Mouse (Mus musculus) 416B (cell line): Measurements from ENCODE around the gene Reck.

Experiments
- DNase-seq: peaks from one replicate; pipeline ENCODE4 v3.0.0; 2011; ENCODE audit warnings: low read depth

The Reck gene

DNA sequence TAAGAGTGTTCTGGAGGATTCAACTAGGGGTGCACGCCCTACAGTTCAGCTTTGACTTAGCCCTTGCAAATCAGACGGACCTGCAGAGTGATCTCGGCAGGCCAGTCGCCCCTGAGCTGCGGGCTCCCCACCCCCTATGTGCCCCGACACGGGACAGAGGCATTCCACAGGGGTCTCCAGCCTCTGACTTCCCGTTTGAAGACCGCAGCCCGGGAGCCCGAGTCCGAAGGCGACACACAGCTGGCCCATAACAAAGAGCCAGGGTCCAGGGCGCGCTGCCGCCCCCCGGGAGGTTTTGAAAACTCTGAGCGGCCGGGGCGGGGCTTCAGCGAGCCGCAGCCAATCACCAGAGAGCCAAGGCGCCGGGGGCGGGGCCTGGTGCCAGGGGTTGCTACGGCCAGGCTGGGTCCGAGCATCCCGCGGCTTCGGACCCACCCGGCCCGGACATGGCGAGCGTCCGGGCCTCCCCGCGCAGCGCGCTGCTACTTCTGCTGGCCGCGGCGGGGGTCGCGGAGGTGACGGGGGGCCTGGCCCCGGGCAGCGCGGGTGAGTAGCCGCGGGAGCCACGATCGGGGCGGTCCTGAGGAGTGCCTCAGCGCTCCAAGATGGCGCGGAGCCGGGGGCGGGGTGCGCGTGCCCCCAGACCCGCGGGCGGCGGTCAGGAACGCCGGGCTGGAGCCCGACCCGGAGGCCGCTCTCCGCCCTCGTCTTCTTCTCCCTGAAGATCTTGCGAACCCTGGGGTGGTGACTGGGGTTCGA lies at the start of gene Reck:
Gene Reck, plus strand, starts transcription at position 371 of the 759 bp plus-strand sequence.
- DNase-seq: no peak

DNA sequence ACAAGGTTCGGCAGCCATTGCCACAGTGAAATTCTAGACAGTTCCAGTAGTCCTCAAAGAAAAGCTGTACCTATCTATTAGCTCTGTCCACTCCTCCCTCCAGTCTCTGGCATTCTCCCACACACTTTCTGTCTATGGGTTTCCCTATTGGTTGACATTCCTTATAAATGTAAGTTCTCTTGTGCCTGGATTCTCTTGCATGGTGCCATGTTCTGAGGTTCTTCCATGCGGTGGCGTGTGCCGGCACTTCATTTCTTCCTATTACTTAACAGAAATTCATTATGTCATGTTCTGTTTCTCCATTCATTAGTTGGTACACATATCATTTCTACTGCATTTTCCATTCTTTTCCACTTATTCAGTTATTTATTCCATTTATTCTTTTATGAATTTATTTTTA lies 46.5 kb upstream of the Reck start:
- no peak for DNase-seq

- DNase-seq: peak; percentile 18
These were observed 43.3 kb upstream of the Reck start for GRCm38 (mm10) chr4:43832031-43832430.

DNA sequence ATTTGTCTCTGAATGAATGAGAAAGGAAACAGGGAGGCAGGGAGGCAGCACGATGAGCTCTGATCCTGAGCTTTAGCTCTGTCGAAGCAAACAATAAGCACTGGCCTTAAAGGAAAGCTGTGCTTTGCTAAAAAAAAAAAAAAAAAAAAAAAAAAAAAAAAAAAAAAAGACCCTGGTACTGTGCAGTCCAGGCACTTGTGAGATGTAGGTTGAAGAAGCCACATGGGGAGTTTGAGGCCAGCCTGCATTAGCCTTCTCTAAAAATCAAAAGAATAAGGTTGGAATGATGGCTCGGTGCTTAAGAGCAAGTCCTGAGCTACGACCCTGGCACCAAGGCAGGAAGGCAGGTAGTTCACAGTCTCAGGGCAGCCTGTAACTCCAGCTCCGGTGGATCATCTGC lies 41.6 kb upstream of the Reck start:
- DNase-seq: no peak

DNA sequence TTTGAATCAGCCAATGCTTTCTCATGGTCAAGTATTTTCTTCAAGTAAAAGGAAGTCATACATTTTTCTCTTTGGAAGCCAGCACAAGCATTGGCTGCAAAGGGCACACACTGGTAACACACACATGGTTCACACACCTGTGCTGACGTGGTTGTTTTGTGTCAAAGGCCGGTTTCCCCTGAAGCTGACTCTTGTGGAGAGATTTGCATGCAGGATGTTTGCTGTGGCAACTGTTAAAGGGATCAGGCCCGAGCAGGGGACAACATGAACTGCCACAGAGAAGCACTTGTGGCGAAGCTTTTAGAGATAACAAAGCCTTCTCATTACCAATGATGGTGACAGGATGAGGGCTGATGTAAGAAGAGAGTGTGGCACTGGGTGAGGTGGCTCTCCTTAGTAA lies 40.6 kb upstream of the Reck start:
- no peak for DNase-seq

DNA sequence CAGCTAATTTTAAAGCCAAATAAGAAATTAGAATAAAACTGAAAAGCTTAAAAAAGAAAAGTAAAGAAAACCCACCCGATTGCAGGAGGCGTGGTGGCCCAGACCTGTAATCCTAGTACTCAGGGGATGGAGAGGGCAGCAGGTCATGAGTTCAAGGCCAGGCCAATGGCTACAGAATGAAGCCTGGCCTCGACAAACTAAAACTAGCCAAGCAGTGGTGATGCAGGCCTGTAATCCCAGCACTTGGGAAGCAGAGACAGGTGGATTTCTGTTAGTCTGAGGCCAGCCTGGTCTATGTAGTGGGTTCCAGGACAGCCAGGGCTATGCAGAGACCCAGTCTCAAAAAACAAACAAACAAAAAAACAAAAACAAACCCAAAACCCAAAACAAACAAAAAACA lies 37.0 kb upstream of the Reck start:
- no peak for DNase-seq

GRCm38 (mm10) chr4:43840101-43840500 lies 35.2 kb upstream of the Reck start, which contains the start of gene Olfr157:
Gene Olfr157, minus strand, starts transcription at chr4:43840201.
- no peak for DNase-seq

- DNase-seq: no peak
These were observed 24.1 kb upstream of the Reck start, which contains the start of gene Olfr155 for GRCm38 (mm10) chr4:43851265-43851664. Gene Olfr155, plus strand, starts transcription at chr4:43851565.

DNA sequence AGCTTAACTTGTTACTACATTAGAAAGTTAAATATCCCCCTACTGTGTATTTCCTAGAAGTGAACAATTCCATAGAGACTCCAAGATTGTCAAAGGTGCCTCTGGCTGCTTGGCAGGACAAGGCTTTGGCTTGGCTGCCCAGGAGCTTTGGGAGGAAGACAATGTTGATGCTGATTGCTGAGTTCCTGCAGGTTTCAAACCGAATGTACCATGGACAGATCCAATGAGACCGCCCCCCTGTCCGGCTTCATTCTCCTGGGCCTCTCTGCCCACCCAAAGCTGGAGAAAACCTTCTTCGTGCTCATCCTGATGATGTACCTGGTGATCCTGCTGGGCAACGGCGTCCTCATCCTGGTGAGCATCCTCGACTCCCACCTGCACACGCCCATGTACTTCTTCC lies 21.2 kb upstream of the Reck start:
- no peak for DNase-seq

DNA sequence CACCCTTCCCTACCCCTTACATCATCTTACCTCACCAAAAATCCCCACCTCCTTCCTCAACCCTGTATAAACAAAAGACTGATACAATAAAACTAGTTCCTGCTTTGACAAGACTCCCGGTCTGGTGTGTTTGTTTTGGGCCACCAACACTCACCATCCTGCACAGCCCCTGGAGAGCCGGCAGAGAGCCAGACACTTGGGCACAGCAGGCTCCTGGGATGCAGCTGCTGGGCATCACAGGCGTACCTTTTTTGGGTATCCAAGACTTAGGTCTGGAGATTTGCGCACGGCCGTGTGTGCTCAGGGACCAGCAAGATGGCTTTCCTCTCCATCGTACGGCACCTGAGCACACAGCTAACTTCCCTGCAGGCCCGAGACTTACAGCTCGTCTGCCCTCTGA lies 15.4 kb upstream of the Reck start:
- no peak for DNase-seq

GRCm38 (mm10) chr4:43860744-43861519 lies 14.4 kb upstream of the Reck start:
- peak; percentile 58 for DNase-seq

- DNase-seq: peak; percentile 21
These were observed 12.0 kb upstream of the Reck start for GRCm38 (mm10) chr4:43863298-43863697.

- DNase-seq: no peak
These were observed 5.5 kb upstream of the Reck start for GRCm38 (mm10) chr4:43869821-43870220.

- DNase-seq: no peak
These were observed 829 bp upstream of the Reck start for GRCm38 (mm10) chr4:43874501-43874900.

DNA sequence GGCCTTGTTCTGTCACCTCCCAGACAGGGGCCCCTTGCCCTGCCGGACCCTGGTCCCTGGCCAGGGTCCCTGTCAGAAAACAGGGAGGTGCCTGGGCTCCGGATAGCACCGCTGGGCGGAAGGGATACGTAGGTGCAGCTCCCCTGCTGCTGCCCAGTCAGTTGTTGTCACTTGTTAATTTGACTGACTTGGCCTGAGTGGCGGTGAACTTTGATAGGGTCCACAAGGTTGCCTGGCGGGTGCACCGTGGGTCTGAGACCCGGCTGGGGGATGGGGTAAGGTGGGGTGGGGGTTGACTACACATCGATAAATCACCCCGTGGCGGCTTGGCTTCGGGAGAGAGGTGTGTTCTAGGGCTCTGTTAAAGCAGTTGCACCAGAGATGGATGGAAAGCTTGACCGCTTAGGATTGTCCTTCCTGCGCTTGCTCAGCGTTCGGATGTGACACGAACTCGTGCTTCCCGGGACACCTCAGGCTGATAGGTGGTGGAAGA lies 635 bp downstream of the Reck start:
- DNase-seq: no peak

- DNase-seq: no peak
These were observed 1.9 kb downstream of the Reck start for GRCm38 (mm10) chr4:43877230-43877629.

DNA sequence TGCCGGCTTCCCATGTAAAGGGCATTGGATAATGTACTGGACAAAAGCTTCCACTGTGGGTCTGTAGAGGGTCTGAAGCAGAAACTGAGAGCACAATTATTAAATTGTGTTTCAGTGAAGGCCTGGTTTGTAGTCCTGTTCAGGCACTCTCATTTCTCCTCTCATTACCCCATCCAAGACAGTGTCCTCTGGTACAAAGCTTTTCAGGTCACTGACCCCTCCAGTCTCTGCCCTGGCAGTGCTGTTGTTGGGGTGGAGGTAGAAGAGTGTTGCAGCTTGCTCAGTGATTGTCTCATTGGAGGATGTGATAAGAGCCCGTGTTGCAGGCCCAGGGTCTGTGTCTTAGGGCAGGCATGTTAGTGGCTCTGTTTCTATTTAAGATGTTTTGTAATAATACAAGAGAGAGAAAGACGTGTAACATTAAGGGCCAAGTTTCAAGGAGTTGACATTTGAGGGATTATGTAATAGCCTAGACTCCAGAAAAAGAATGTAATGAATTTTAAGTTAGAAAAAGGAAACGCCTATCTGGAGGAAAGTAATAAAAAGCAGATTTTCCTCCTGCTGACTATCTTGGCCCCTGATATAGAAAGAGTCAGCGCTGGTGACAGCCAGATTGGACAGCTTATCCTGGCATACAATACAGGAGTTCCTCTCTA lies 2.9 kb downstream of the Reck start:
- DNase-seq: no peak

DNA sequence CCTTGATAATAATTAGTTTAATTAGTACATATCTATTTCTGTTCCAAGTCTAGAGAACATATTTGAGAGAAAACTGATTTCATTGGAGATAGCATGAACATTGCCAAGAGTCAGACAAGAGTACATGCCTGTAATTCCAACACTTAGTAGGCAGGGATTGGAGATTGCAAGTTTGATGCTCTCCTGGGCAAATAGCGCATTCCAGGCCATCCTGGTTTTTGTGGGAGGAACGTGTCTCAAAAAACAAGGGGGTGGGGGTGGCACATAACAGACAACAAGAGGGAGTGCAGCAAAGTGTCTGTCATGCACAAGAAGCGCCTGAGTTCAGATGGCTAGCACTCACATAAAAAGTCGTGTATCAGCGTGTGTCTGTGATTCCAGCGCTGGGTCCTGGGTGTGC lies 4.2 kb downstream of the Reck start:
- no peak for DNase-seq

DNA sequence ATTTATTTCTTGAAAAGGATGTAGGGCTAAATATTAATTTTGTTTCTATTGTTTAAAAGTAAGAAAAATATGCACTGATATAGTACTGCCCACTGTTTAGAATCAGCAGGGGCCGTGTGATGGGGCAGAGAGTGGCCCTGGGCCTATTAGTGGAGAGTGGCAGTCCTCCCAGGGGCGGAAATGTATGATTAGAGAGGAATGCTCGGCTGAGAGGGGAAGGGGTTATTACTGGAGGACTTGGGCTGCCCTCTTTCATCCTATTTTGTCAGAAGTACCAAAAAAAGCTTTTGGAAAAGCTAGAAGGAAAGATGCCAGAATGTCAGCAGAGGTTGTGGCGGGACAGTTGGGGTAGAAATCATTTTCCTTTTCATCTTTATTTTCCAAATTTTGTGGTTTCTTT lies 8.9 kb downstream of the Reck start:
- no peak for DNase-seq

GRCm38 (mm10) chr4:43891247-43891646 lies 15.9 kb downstream of the Reck start:
- no peak for DNase-seq

DNA sequence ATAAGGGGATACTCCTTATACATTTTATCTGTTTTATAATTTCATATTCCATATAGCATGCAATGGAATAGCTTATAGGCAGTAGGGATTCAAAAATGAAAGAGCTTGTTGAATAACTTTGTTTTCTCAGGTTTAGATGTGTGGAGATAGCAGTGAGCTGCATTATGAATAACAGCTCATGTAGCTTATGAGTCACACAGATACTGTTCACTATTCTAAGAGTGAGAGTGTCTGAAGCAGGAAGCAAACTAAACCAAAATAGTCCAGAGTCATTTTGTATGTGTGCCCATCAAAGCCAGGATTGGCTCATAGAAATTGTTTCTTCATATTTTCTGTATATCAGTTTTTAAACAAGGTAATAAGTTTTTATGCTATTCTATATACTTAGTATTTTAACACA lies 21.9 kb downstream of the Reck start:
- DNase-seq: peak; percentile 53

DNA sequence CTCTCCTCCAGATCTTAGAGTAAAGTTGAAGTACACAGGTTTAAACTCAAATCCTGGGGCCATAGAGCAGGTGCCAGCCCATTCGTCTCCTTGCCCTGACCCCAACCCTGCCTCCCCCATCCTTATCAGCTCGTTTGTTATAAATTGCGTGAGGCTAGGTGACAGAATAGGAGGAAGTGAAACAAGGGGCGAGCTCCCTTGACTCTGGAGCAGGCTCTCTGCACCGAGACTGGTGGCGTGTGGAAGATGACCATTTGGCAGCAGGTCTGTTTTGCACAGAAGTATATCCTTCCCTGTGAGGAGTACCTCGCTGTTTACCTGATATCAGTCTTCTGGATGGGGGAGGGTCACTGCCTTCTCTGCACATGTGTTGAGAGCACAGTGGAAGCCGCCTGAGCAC lies 23.9 kb downstream of the Reck start:
- DNase-seq: no peak

- DNase-seq: peak; percentile 31
These were observed 28.4 kb downstream of the Reck start for GRCm38 (mm10) chr4:43903690-43904089.
